Mouse (Mus musculus): ENCODE measurements around the gene Tnfrsf21. TPM values are rescaled to one million over a fixed set of nuclear protein-coding genes. Genes with fewer than 3 reads are reported as not detected.
A peak's percentile ranks its signal among the peaks of the same experiment; 100 is the strongest.

The Tnfrsf21 gene
- polyA plus RNA-seq (2012; rRNA removed) = 58.2 and 70.6 TPM in 2 replicates

GRCm38 (mm10) chr17:43016371-43017331, at the start of gene Tnfrsf21:
Tnfrsf21 (plus strand) TSS chr17:43016555.
- peak; percentile 98 for DNase-seq (ENCODE audit: low read depth)
- TF ChIP-seq POLR2A (IDR thresholded peaks at IDR 0.05; ENCODE audit: borderline replicate concordance, extremely low read depth, insufficient read depth, insufficient read length, poor library complexity, severe bottlenecking) (peak; percentile 76; the same call in 1 of the 2 replicates), CTCF (IDR thresholded peaks at IDR 0.05; ENCODE audit: borderline replicate concordance, extremely low read depth, insufficient read depth, insufficient read length) (peak; percentile 83)

DNA sequence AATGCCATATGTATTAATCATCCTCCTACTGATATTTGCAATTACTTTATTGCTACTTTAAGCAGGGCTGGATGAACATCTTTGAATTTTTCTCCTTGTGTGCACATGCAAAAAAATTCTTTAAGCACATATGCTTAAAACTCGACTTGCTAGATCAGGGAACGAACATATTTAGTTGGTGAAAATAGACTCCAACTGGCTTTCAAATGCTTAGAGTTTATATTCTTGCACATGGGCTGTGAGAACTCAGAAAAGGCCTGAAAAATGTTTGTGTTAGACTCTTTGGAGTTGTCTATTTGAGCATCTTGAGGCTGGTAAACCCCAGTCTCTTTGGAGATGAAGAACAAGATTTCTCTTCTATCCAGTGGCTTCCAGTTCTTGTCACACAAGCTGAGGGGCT, 48.2 kb upstream of the Tnfrsf21 start:
- TF ChIP-seq POLR2A (IDR thresholded peaks at IDR 0.05; ENCODE audit: borderline replicate concordance, extremely low read depth, insufficient read depth, insufficient read length, poor library complexity, severe bottlenecking) (no peak), CTCF (IDR thresholded peaks at IDR 0.05; ENCODE audit: borderline replicate concordance, extremely low read depth, insufficient read depth, insufficient read length) (no peak)
- no peak for DNase-seq (ENCODE audit: low read depth)

DNA sequence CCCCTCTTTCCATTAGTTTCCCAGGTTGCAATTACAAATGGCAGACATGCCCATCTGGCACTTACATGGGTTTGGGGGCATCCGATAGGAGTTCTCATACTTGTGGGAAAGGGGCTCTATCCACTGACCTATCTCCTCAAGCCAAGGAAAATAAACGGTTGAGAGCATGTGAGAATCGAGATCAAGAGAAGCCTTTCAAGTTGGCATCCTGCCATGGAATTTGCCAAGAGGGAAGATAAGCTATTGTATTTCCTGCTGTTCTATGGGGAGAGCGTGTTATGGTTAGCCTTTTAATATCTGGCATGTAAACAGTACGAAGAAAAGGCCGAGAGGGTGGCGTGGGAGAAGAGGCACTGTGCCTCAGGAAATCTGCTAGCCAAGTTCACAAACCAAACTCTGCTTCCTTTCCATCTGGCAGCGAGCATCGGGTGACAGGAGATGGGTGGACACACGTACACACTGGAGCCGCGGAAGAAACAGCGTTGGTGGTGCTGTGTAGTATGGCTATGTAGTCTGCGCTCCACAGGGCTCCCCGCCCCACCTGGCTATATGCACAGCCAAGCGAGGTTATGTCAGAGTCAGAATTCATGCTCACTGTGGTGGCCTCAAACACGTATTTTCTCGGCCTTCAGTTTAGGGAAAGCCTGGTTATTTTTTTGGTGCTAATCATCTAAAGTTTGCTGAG, 40.9 kb upstream of the Tnfrsf21 start:
- TF ChIP-seq CTCF (IDR thresholded peaks at IDR 0.05; ENCODE audit: borderline replicate concordance, extremely low read depth, insufficient read depth, insufficient read length) (no peak), POLR2A (IDR thresholded peaks at IDR 0.05; ENCODE audit: borderline replicate concordance, extremely low read depth, insufficient read depth, insufficient read length, poor library complexity, severe bottlenecking) (no peak)
- peak; percentile 26 for DNase-seq (ENCODE audit: low read depth)

- no peak for TF ChIP-seq POLR2A (IDR thresholded peaks at IDR 0.05; ENCODE audit: borderline replicate concordance, extremely low read depth, insufficient read depth, insufficient read length, poor library complexity, severe bottlenecking)
- TF ChIP-seq CTCF (IDR thresholded peaks at IDR 0.05; ENCODE audit: borderline replicate concordance, extremely low read depth, insufficient read depth, insufficient read length) = no peak
- DNase-seq (ENCODE audit: low read depth) = no peak
Measured at GRCm38 (mm10) chr17:42977766-42978165, 38.6 kb upstream of the Tnfrsf21 start.

GRCm38 (mm10) chr17:42978345-42978744, 38.0 kb upstream of the Tnfrsf21 start:
- peak; percentile 14 for DNase-seq (ENCODE audit: low read depth)
- no peak for TF ChIP-seq POLR2A (IDR thresholded peaks at IDR 0.05; ENCODE audit: borderline replicate concordance, extremely low read depth, insufficient read depth, insufficient read length, poor library complexity, severe bottlenecking)
- TF ChIP-seq CTCF (IDR thresholded peaks at IDR 0.05; ENCODE audit: borderline replicate concordance, extremely low read depth, insufficient read depth, insufficient read length) = no peak

DNA sequence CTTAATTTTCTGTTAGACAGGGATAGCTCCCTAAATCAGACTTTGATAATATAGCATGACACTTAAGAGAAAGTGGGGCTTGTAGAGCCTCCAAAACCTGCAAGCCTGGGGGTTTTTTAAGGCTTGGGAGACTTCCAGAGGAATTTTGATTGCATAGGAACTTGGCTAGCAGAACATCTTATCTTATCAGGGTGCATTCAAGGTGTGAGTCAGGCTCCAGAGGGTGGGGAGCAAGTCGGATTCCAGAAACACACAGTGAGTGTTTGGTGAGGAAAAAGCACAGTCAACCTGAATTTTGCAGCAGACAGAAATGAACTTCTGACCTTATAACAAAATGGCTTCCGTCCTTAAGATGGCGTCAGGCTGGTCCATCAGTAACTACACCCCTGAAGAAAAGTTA, 34.5 kb upstream of the Tnfrsf21 start:
- TF ChIP-seq POLR2A (IDR thresholded peaks at IDR 0.05; ENCODE audit: borderline replicate concordance, extremely low read depth, insufficient read depth, insufficient read length, poor library complexity, severe bottlenecking) = no peak
- TF ChIP-seq CTCF (IDR thresholded peaks at IDR 0.05; ENCODE audit: borderline replicate concordance, extremely low read depth, insufficient read depth, insufficient read length) = no peak
- no peak for DNase-seq (ENCODE audit: low read depth)

DNA sequence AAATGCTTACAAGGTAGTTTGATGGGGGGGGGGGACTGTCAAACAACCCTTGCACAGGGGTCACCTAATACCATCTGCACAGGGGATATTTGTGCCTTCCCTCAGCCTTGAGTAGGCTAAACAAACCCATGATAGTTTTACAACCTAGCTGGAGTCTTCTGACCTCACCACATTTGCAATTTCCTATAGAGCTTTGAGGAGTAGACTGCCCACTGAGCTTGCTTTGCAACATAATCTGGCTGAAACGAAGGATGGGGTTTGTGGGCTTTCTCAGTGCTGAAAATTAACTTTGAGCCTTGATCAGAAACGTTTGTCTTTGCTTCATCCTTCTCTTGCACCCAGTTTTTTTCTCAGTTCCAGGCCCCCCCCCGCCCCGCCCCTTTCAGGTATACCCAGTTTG, 33.8 kb upstream of the Tnfrsf21 start:
- no peak for TF ChIP-seq CTCF (IDR thresholded peaks at IDR 0.05; ENCODE audit: borderline replicate concordance, extremely low read depth, insufficient read depth, insufficient read length)
- no peak for TF ChIP-seq POLR2A (IDR thresholded peaks at IDR 0.05; ENCODE audit: borderline replicate concordance, extremely low read depth, insufficient read depth, insufficient read length, poor library complexity, severe bottlenecking)
- no peak for DNase-seq (ENCODE audit: low read depth)

- DNase-seq (ENCODE audit: low read depth) = no peak
- TF ChIP-seq POLR2A (IDR thresholded peaks at IDR 0.05; ENCODE audit: borderline replicate concordance, extremely low read depth, insufficient read depth, insufficient read length, poor library complexity, severe bottlenecking) (no peak), CTCF (IDR thresholded peaks at IDR 0.05; ENCODE audit: borderline replicate concordance, extremely low read depth, insufficient read depth, insufficient read length) (peak; percentile 26; the same call in 1 of the 2 replicates)
Measured at GRCm38 (mm10) chr17:42985837-42986589, 30.3 kb upstream of the Tnfrsf21 start.

- DNase-seq (ENCODE audit: low read depth) = peak; percentile 9
Measured at GRCm38 (mm10) chr17:42987692-42988091, 28.7 kb upstream of the Tnfrsf21 start.

DNA sequence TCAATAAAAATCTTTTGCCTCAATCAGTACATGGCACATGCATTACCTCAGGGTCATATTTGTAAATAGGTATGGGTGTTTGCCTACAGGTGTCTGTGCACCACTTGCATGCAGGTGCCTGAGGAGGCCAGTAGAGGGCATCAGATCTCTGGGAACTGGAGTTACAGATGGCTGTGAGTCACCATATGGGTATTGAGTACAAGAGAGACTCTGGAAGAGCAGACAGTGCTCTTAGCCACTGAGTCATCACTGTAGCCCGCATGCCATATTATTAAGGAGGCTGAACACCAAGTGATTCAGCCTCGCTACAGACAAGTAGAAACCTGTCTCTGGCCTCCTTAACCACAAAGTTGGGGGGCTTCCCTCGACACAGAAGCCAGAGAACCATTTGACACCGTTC, 26.4 kb upstream of the Tnfrsf21 start:
- no peak for DNase-seq (ENCODE audit: low read depth)
- no peak for TF ChIP-seq POLR2A (IDR thresholded peaks at IDR 0.05; ENCODE audit: borderline replicate concordance, extremely low read depth, insufficient read depth, insufficient read length, poor library complexity, severe bottlenecking)
- TF ChIP-seq CTCF (IDR thresholded peaks at IDR 0.05; ENCODE audit: borderline replicate concordance, extremely low read depth, insufficient read depth, insufficient read length) = peak; percentile 22; the same call in 1 of the 2 replicates

More at GRCm38 (mm10) chr17:42987692-42988091, 28.7 kb upstream of the Tnfrsf21 start:
- TF ChIP-seq CTCF (IDR thresholded peaks at IDR 0.05; ENCODE audit: borderline replicate concordance, extremely low read depth, insufficient read depth, insufficient read length) (peak; percentile 50; the same call in 1 of the 2 replicates), POLR2A (IDR thresholded peaks at IDR 0.05; ENCODE audit: borderline replicate concordance, extremely low read depth, insufficient read depth, insufficient read length, poor library complexity, severe bottlenecking) (no peak)
